Mouse (Mus musculus) hindbrain, embryonic 10.5 days (tissue): ENCODE measurements around the gene Tfrc. TPM values are rescaled to one million over a fixed set of nuclear protein-coding genes. Genes with fewer than 3 reads are reported as not detected.

ENCODE experiments used
- DNase-seq: peaks from one replicate; pipeline ENCODE4 v3.0.0-alpha.2; 2017; ENCODE audit warnings: low spot score
- H3K27ac ChIP-seq: fragments of 300-500 bp; sonication (generic); 2 replicates; pipeline ENCODE4 v1.5.1; 2016; ENCODE audit warnings: mild to moderate bottlenecking, moderate library complexity
- H3K27me3 ChIP-seq: fragments of 300-500 bp; sonication (generic); 2 replicates; pipeline ENCODE4 v1.6.1; 2016; ENCODE audit warnings: mild to moderate bottlenecking; ENCODE audit not compliant: poor library complexity, insufficient read depth, severe bottlenecking
- H3K36me3 ChIP-seq: fragments of 300-500 bp; sonication (generic); 2 replicates; pipeline ENCODE4 v1.6.1; 2016; ENCODE audit warnings: mild to moderate bottlenecking, moderate library complexity
- H3K4me1 ChIP-seq: fragments of 300-500 bp; sonication (generic); replicated peaks from 2 replicates; pipeline ENCODE4 v1.6.1; 2016; ENCODE audit warnings: mild to moderate bottlenecking
- H3K4me3 ChIP-seq: fragments of 300-500 bp; sonication (generic); 2 replicates; pipeline ENCODE4 v1.5.1; 2016; ENCODE audit warnings: mild to moderate bottlenecking, moderate library complexity
- H3K9me3 ChIP-seq: fragments of 300-500 bp; sonication (generic); 2 replicates; pipeline ENCODE4 v1.6.1; 2016; ENCODE audit warnings: mild to moderate bottlenecking, moderate library complexity
- WGBS: fragments of 180-500 bp; shearing (Covaris S2); methylation state at CpG from one replicate; pipeline ENCODE4 v1.1.7; 2016; 5-methylcytosine and 5-hydroxymethylcytosine counted together
- polyA plus RNA-seq: library from polyadenylated mRNA; unstranded; fragments of >200 nt; fragmentation: Nextera tagmentation; extraction: Ambion mirVana; gene quantifications from 2 replicates; pipeline ENCODE4 v1.2.1, GENCODE M21; 2016

The Tfrc gene
- polyA plus RNA-seq, 1 experiment from 2014 or later: 42.5 TPM

GRCm38 (mm10) chr16:32682194-32682593, 73.5 kb downstream of the Tfrc start:
- Histone ChIP-seq H3K4me1 (peaks cover 3% of the 10 kb centered on the region; the same call in 1 of the 2 replicates), H3K9me3 (no peaks in the 10 kb centered on the region), H3K36me3 (peaks cover 57% of the 10 kb centered on the region), H3K27ac (no peak overlapping the region), H3K27me3 (no peaks in the 10 kb centered on the region), H3K4me3 (no peak overlapping the region)
- DNase-seq: peak; percentile 67
- 36% methylated on average over 5 of the region's 5 CpGs for WGBS

Other genes starting within 250 kb of the Tfrc start
- not detected in 2 replicates for gene Tm4sf19, start 208.4 kb upstream of the Tfrc start, polyA plus RNA-seq
- 34.7 and 35.9 TPM in 2 replicates for gene Tctex1d2, start 189.2 kb upstream of the Tfrc start, polyA plus RNA-seq
- 38.6 and 42.9 TPM in 2 replicates for gene Pcyt1a, start 178.0 kb upstream of the Tfrc start, polyA plus RNA-seq
- gene Slc51a, start 121.0 kb upstream of the Tfrc start, polyA plus RNA-seq: 0.20 and 0.44 TPM in 2 replicates
- not detected in 2 replicates for gene Zdhhc19, start 112.7 kb upstream of the Tfrc start, polyA plus RNA-seq
- 7.8 and 8.4 TPM in 2 replicates for gene Tnk2, start 35.0 kb downstream of the Tfrc start, polyA plus RNA-seq
- gene Muc4, start 127.0 kb downstream of the Tfrc start, polyA plus RNA-seq: 0.56 and 0.63 TPM in 2 replicates
- 0.09 TPM in 1 of 2 replicates, not detected in the other for gene Muc20, start 188.5 kb downstream of the Tfrc start, polyA plus RNA-seq
- gene Smbd1, start 201.6 kb downstream of the Tfrc start, polyA plus RNA-seq: not detected in 2 replicates